Mouse (Mus musculus) lung, embryonic 14.5 days (tissue): ENCODE data around the gene Nt5c2. TPM values are rescaled to one million over a fixed set of nuclear protein-coding genes. Genes with fewer than 3 reads are reported as not detected.

Experiments
- ATAC-seq: fragments of 200-750 bp; cut with Nextera tagmentation; 2 replicates; pipeline ENCODE4 v1.8.0; 2017; ENCODE audit warnings: mild to moderate bottlenecking, moderate TSS enrichment, moderate library complexity; ENCODE audit not compliant: insufficient read depth
- DNase-seq: peaks from one replicate; pipeline ENCODE4 v3.0.0-alpha.2; 2015
- H3K27ac ChIP-seq: fragments of 300-500 bp; sonication (generic); 2 replicates; pipeline ENCODE4 v1.5.1; 2014; ENCODE audit warnings: low read depth, mild to moderate bottlenecking, moderate library complexity
- H3K27me3 ChIP-seq: fragments of 300-500 bp; sonication (generic); 2 replicates; pipeline ENCODE4 v1.6.1; 2014; ENCODE audit warnings: low read length, control low read depth; ENCODE audit not compliant: insufficient read depth
- H3K36me3 ChIP-seq: fragments of 300-500 bp; sonication (generic); 2 replicates; pipeline ENCODE4 v1.6.1; 2014; ENCODE audit warnings: control low read depth; ENCODE audit not compliant: insufficient read depth
- H3K4me1 ChIP-seq: fragments of 300-500 bp; sonication (generic); 2 replicates; pipeline ENCODE4 v1.6.1; 2014; ENCODE audit warnings: antibody characterized with exemption, control low read depth; ENCODE audit not compliant: insufficient read depth
- H3K4me2 ChIP-seq: fragments of 300-500 bp; sonication (generic); 2 replicates; pipeline ENCODE4 v1.6.1; 2014; ENCODE audit warnings: mild to moderate bottlenecking
- H3K4me3 ChIP-seq: fragments of 300-500 bp; sonication (generic); 2 replicates; pipeline ENCODE4 v1.5.1; 2014; ENCODE audit warnings: low read depth, low read length
- H3K9ac ChIP-seq: fragments of 300-500 bp; sonication (generic); 2 replicates; pipeline ENCODE4 v1.6.1; 2014
- H3K9me3 ChIP-seq: fragments of 300-500 bp; sonication (generic); 2 replicates; pipeline ENCODE4 v1.6.1; 2016; ENCODE audit warnings: low read depth, low read length, control low read depth
- CTCF ChIP-seq: IDR thresholded peaks from 2 replicates; pipeline ENCODE4 v1.5.1; 2016; ENCODE audit warnings: antibody characterized with exemption, low read depth
- WGBS: fragments of 180-500 bp; shearing (Covaris S2); extraction: QIAGEN DNeasy Blood & Tissue Kit; methylation state at CpG from one replicate; pipeline ENCODE4 v1.1.7; 2014; 5-methylcytosine and 5-hydroxymethylcytosine counted together
- polyA plus RNA-seq: library from polyadenylated mRNA; unstranded; fragments of >200 nt; fragmentation: Nextera tagmentation; extraction: Ambion mirVana; gene quantifications from 2 replicates; pipeline ENCODE4 v1.2.1, GENCODE M21; 2014

Gene Nt5c2
- polyA plus RNA-seq, 1 experiment from 2014 or later = 81.2 TPM

GRCm38 (mm10) chr19:46930026-46930425 lies 84.9 kb downstream of the Nt5c2 start:
- 55% methylated on average over 5 of the region's 5 CpGs for WGBS
- Histone ChIP-seq H3K27me3 (no peaks in the 10 kb centered on the region), H3K4me3 (no peak overlapping the region), H3K9ac (no peak overlapping the region), H3K36me3 (no peaks in the 10 kb centered on the region), H3K4me1 (peaks cover 8% of the 10 kb centered on the region; the same call in 1 of the 2 replicates), H3K9me3 (no peaks in the 10 kb centered on the region), H3K4me2 (no peak overlapping the region), H3K27ac (0 out of 2 replicates have a peak overlapping the region, but pooled peaks have one; percentile 12)
- DNase-seq = no peak
- no peak for TF ChIP-seq CTCF
- no peak for ATAC-seq

GRCm38 (mm10) chr19:46929044-46929587 lies 85.8 kb downstream of the Nt5c2 start:
- WGBS = 32% methylated on average over 6 of the region's 6 CpGs
- peak; percentile 95 for DNase-seq
- Histone ChIP-seq H3K27me3 (no peaks in the 10 kb centered on the region), H3K4me2 (peak overlapping the region; percentile 27; the same call in 1 of the 2 replicates), H3K4me3 (no peak overlapping the region), H3K9me3 (no peaks in the 10 kb centered on the region), H3K27ac (peak overlapping the region; percentile 54; the same call in 1 of the 2 replicates), H3K4me1 (peaks cover 8% of the 10 kb centered on the region; the same call in 1 of the 2 replicates), H3K9ac (no peak overlapping the region), H3K36me3 (no peaks in the 10 kb centered on the region)
- TF ChIP-seq CTCF = no peak
- ATAC-seq = peak; percentile 80; the same call in 1 of the 2 replicates

GRCm38 (mm10) chr19:46928136-46928535 lies 86.8 kb downstream of the Nt5c2 start:
- Histone ChIP-seq H3K27ac (peak overlapping the region; percentile 55; the same call in 1 of the 2 replicates), H3K9ac (no peak overlapping the region), H3K36me3 (no peaks in the 10 kb centered on the region), H3K4me3 (no peak overlapping the region), H3K9me3 (no peaks in the 10 kb centered on the region), H3K27me3 (no peaks in the 10 kb centered on the region), H3K4me1 (peaks cover 8% of the 10 kb centered on the region; the same call in 1 of the 2 replicates), H3K4me2 (no peak overlapping the region)
- no peak for ATAC-seq
- TF ChIP-seq CTCF = no peak
- DNase-seq = no peak
- WGBS = 27% methylated on average over 4 of the region's 4 CpGs

- Histone ChIP-seq H3K27ac (peak overlapping the region; percentile 7; the same call in 1 of the 2 replicates), H3K9ac (no peak overlapping the region), H3K4me1 (peaks cover 8% of the 10 kb centered on the region; the same call in 1 of the 2 replicates), H3K36me3 (peaks cover 4% of the 10 kb centered on the region; the same call in 1 of the 2 replicates), H3K9me3 (no peaks in the 10 kb centered on the region), H3K4me3 (no peak overlapping the region), H3K4me2 (no peak overlapping the region), H3K27me3 (no peaks in the 10 kb centered on the region)
- 34% methylated on average over 5 of the region's 5 CpGs for WGBS
- TF ChIP-seq CTCF = no peak
- DNase-seq (peak; percentile 35), ATAC-seq (no peak)
These were observed 88.0 kb downstream of the Nt5c2 start for GRCm38 (mm10) chr19:46926951-46927350.

GRCm38 (mm10) chr19:46926357-46926756 lies 88.6 kb downstream of the Nt5c2 start:
- Histone ChIP-seq H3K4me2 (no peak overlapping the region), H3K9ac (no peak overlapping the region), H3K27me3 (no peaks in the 10 kb centered on the region), H3K36me3 (peaks cover 4% of the 10 kb centered on the region; the same call in 1 of the 2 replicates), H3K9me3 (no peaks in the 10 kb centered on the region), H3K27ac (no peak overlapping the region), H3K4me3 (no peak overlapping the region), H3K4me1 (peaks cover 8% of the 10 kb centered on the region; the same call in 1 of the 2 replicates)
- DNase-seq (no peak), ATAC-seq (no peak)
- 40% methylated on average over 4 of the region's 4 CpGs for WGBS
- TF ChIP-seq CTCF = no peak

GRCm38 (mm10) chr19:46920571-46920970 lies 94.4 kb downstream of the Nt5c2 start:
- DNase-seq (no peak), ATAC-seq (no peak)
- H3K36me3 ChIP-seq = peaks cover 7% of the 10 kb centered on the region; the same call in 1 of the 2 replicates
- no peak overlapping the region for H3K27ac ChIP-seq
- H3K9me3 ChIP-seq = no peaks in the 10 kb centered on the region
- no peak overlapping the region for H3K4me2 ChIP-seq
- no peaks in the 10 kb centered on the region for H3K27me3 ChIP-seq
- TF ChIP-seq CTCF = no peak
- H3K9ac ChIP-seq = no peak overlapping the region
- no peak overlapping the region for H3K4me3 ChIP-seq
- H3K4me1 ChIP-seq = no peaks in the 10 kb centered on the region
- 77% methylated on average over 6 of the region's 6 CpGs for WGBS

- Histone ChIP-seq H3K27me3 (no peaks in the 10 kb centered on the region), H3K4me2 (no peak overlapping the region), H3K4me1 (no peaks in the 10 kb centered on the region), H3K9ac (no peak overlapping the region), H3K27ac (no peak overlapping the region), H3K36me3 (0 out of 2 replicates have a peak, but pooled peaks cover 3% of the 10 kb centered on the region), H3K9me3 (no peaks in the 10 kb centered on the region), H3K4me3 (no peak overlapping the region)
- peak; percentile 16 for DNase-seq
- TF ChIP-seq CTCF = no peak
- no peak for ATAC-seq
- 75% methylated on average over 9 of the region's 9 CpGs for WGBS
These were observed 99.4 kb downstream of the Nt5c2 start for GRCm38 (mm10) chr19:46915406-46916080.
